Mouse (Mus musculus): ENCODE data around the gene Sorbs2. TPM values are rescaled to one million over a fixed set of nuclear protein-coding genes. Genes with fewer than 3 reads are reported as not detected.

The Sorbs2 gene
- 0.43 TPM in 1 of 2 replicates, not detected in the other for polyA plus RNA-seq (2012; ENCODE audit: insufficient read depth, insufficient read length, missing spikeins)

DNA sequence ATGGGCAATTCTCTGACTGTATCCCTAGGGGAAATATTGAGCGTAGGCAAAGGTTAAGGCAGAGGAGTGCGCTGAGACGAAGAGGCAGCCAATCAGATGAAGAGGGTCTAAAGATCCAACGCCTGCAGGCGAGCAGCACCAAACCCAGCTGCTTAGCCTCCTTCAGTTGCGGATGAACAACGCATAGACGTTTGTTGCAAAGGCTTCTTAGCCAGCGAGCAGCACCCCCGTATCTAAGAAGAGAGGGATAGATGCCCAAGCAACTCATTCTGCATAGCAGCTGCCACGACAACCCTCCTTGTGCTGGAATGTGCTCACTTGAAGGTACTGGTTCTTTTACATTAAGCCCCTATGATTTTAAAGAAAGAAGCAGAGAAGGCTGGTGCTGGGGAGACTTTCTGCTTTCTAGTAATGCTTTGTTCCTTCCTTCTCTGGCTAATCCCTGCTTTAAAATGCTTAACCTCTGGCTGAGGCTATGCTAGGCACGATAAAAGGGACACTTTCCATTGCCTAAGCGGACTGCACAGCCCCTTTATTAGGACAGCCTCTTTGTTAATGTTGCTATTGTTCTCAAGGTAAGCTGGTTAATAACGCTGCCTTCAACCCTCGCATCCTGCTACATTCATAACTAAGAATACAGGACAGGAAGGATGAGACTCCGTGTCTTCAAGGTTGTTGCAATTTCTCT lies at the start of gene Sorbs2:
Sorbs2 (plus strand) TSS at position 155 of the 688 bp plus-strand sequence.
- TF ChIP-seq CTCF (IDR thresholded peaks at IDR 0.05; ENCODE audit: low read depth, low read length): no peak
- TF ChIP-seq POLR2A (IDR thresholded peaks at IDR 0.05; ENCODE audit: borderline replicate concordance, low read depth, low read length): no peak
- no peaks in the 10 kb centered on the region for H3K4me1 ChIP-seq (ENCODE audit: control insufficient read depth, insufficient read depth, low read length)
- no peak within 1 kb of the TSS for H3K4me3 ChIP-seq (ENCODE audit: insufficient read depth, low read length)
- no peak within 1 kb of the TSS for H3K27ac ChIP-seq (ENCODE audit: insufficient read depth, low read depth, low read length)

- H3K4me3 ChIP-seq (ENCODE audit: insufficient read depth, low read length): no peak overlapping the region
- H3K27ac ChIP-seq (ENCODE audit: insufficient read depth, low read depth, low read length): no peak overlapping the region
- H3K4me1 ChIP-seq (ENCODE audit: control insufficient read depth, insufficient read depth, low read length): no peaks in the 10 kb centered on the region
- TF ChIP-seq CTCF (IDR thresholded peaks at IDR 0.05; ENCODE audit: low read depth, low read length): no peak
These were observed 49.7 kb upstream of the Sorbs2 start for GRCm38 (mm10) chr8:45457874-45458273.

GRCm38 (mm10) chr8:45469006-45469405 lies 38.6 kb upstream of the Sorbs2 start:
- Histone ChIP-seq H3K4me1 (ENCODE audit: control insufficient read depth, insufficient read depth, low read length) (no peaks in the 10 kb centered on the region), H3K27ac (ENCODE audit: insufficient read depth, low read depth, low read length) (no peak overlapping the region), H3K4me3 (ENCODE audit: insufficient read depth, low read length) (no peak overlapping the region)
- TF ChIP-seq POLR2A (IDR thresholded peaks at IDR 0.05; ENCODE audit: borderline replicate concordance, low read depth, low read length) (no peak), CTCF (IDR thresholded peaks at IDR 0.05; ENCODE audit: low read depth, low read length) (no peak)

DNA sequence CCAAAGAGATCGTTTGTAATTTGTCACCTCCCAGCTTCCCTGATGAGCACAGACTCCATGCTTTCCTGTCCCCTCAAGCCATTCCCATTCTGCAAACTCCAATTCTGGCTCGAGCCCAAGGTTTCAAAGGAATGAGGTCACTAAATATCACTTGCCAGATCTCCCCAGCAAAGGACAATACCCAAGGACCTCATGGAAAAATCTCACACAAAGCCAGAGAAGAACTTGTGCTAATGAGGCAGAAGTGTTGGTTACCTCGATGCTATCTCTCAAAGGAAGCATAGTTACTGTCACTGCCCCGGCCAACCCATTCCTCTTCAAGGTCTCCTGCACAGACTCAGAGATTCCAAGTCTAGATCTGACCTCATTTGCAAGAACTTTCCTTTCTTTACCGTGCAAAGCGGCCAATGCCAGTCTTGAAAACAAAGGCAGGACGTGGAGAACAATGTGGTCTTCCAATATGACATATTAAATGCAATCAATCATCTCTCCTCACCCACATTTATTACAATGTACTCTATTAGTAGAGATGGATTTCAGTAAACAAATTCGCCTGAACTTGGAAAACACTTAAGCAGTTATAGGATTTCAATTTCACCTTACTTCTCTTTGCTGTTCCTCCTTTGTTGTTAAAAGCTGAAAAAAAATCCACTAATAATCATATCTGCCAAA lies 37.9 kb upstream of the Sorbs2 start:
- H3K4me1 ChIP-seq (ENCODE audit: control insufficient read depth, insufficient read depth, low read length): no peaks in the 10 kb centered on the region
- no peak for TF ChIP-seq CTCF (IDR thresholded peaks at IDR 0.05; ENCODE audit: low read depth, low read length)
- no peak for TF ChIP-seq POLR2A (IDR thresholded peaks at IDR 0.05; ENCODE audit: borderline replicate concordance, low read depth, low read length)
- H3K27ac ChIP-seq (ENCODE audit: insufficient read depth, low read depth, low read length): no peak overlapping the region
- H3K4me3 ChIP-seq (ENCODE audit: insufficient read depth, low read length): no peak overlapping the region

DNA sequence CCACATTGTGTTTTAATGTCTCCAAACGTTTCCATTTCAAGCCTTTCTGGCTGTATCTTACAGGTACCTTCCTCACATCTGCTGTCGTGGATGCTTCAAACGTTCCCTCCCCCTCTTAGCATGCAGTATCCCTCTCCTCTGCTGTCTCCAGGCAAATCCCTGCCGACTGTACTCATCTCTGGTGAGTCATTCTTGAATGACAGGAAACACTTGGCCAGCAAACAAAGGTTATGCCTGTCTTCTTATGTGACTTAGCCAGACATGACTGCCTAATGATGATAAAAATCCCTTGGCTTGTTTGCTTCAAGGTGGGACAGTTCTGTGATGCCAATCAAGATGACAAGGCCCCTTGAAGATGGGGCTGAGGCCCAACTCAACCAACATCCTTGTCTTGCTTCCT lies 26.7 kb upstream of the Sorbs2 start:
- no peaks in the 10 kb centered on the region for H3K4me1 ChIP-seq (ENCODE audit: control insufficient read depth, insufficient read depth, low read length)
- no peak overlapping the region for H3K27ac ChIP-seq (ENCODE audit: insufficient read depth, low read depth, low read length)
- TF ChIP-seq POLR2A (IDR thresholded peaks at IDR 0.05; ENCODE audit: borderline replicate concordance, low read depth, low read length) (no peak), CTCF (IDR thresholded peaks at IDR 0.05; ENCODE audit: low read depth, low read length) (no peak)

GRCm38 (mm10) chr8:45486281-45486680 lies 21.3 kb upstream of the Sorbs2 start:
- no peak for TF ChIP-seq CTCF (IDR thresholded peaks at IDR 0.05; ENCODE audit: low read depth, low read length)
- no peak for TF ChIP-seq POLR2A (IDR thresholded peaks at IDR 0.05; ENCODE audit: borderline replicate concordance, low read depth, low read length)
- no peak overlapping the region for H3K4me3 ChIP-seq (ENCODE audit: insufficient read depth, low read length)
- H3K4me1 ChIP-seq (ENCODE audit: control insufficient read depth, insufficient read depth, low read length): no peaks in the 10 kb centered on the region
- no peak overlapping the region for H3K27ac ChIP-seq (ENCODE audit: insufficient read depth, low read depth, low read length)

More for the DNA sequence above, 26.7 kb upstream of the Sorbs2 start:
- no peak overlapping the region for H3K4me3 ChIP-seq (ENCODE audit: insufficient read depth, low read length)

GRCm38 (mm10) chr8:45503971-45504370 lies 3.6 kb upstream of the Sorbs2 start:
- H3K4me3 ChIP-seq (ENCODE audit: insufficient read depth, low read length): no peak overlapping the region
- H3K27ac ChIP-seq (ENCODE audit: insufficient read depth, low read depth, low read length): no peak overlapping the region
- TF ChIP-seq POLR2A (IDR thresholded peaks at IDR 0.05; ENCODE audit: borderline replicate concordance, low read depth, low read length): no peak
- TF ChIP-seq CTCF (IDR thresholded peaks at IDR 0.05; ENCODE audit: low read depth, low read length): no peak
- no peaks in the 10 kb centered on the region for H3K4me1 ChIP-seq (ENCODE audit: control insufficient read depth, insufficient read depth, low read length)

GRCm38 (mm10) chr8:45506376-45506775 lies 1.2 kb upstream of the Sorbs2 start:
- H3K27ac ChIP-seq (ENCODE audit: insufficient read depth, low read depth, low read length): no peak overlapping the region
- no peak for TF ChIP-seq CTCF (IDR thresholded peaks at IDR 0.05; ENCODE audit: low read depth, low read length)
- no peak for TF ChIP-seq POLR2A (IDR thresholded peaks at IDR 0.05; ENCODE audit: borderline replicate concordance, low read depth, low read length)
- no peaks in the 10 kb centered on the region for H3K4me1 ChIP-seq (ENCODE audit: control insufficient read depth, insufficient read depth, low read length)
- no peak overlapping the region for H3K4me3 ChIP-seq (ENCODE audit: insufficient read depth, low read length)

DNA sequence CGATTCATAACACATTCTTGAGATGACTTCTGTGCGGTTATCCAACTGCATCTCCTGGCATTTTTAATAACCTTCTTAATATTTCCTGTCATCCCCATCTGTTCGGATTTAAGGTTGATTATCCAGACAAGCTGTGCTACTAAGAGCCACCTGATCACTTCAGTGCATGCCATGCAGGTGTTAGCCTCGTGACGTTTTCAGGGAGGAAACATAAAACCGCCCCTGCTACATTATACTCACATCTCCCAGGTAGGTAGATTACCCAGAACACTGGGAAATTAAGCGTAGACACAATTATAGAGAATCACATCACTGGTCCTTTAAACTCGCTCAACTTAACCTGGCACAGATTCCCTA lies 333 bp upstream of the Sorbs2 start:
- TF ChIP-seq CTCF (IDR thresholded peaks at IDR 0.05; ENCODE audit: low read depth, low read length): no peak
- no peak for TF ChIP-seq POLR2A (IDR thresholded peaks at IDR 0.05; ENCODE audit: borderline replicate concordance, low read depth, low read length)
- Histone ChIP-seq H3K4me3 (ENCODE audit: insufficient read depth, low read length) (no peak overlapping the region), H3K27ac (ENCODE audit: insufficient read depth, low read depth, low read length) (no peak overlapping the region), H3K4me1 (ENCODE audit: control insufficient read depth, insufficient read depth, low read length) (no peaks in the 10 kb centered on the region)

GRCm38 (mm10) chr8:45508521-45509104 lies 1.0 kb downstream of the Sorbs2 start:
- no peak overlapping the region for H3K4me3 ChIP-seq (ENCODE audit: insufficient read depth, low read length)
- no peak for TF ChIP-seq CTCF (IDR thresholded peaks at IDR 0.05; ENCODE audit: low read depth, low read length)
- TF ChIP-seq POLR2A (IDR thresholded peaks at IDR 0.05; ENCODE audit: borderline replicate concordance, low read depth, low read length): no peak
- no peaks in the 10 kb centered on the region for H3K4me1 ChIP-seq (ENCODE audit: control insufficient read depth, insufficient read depth, low read length)
- H3K27ac ChIP-seq (ENCODE audit: insufficient read depth, low read depth, low read length): no peak overlapping the region

Measured in bone marrow macrophage, adult 2 months (primary cell).